Mouse (Mus musculus): Measurements from ENCODE around the gene Tbx6. TPM values are rescaled to one million over a fixed set of nuclear protein-coding genes. Genes with fewer than 3 reads are reported as not detected.

Gene Tbx6
- polyA plus RNA-seq, 1 experiment, result not detected

DNA sequence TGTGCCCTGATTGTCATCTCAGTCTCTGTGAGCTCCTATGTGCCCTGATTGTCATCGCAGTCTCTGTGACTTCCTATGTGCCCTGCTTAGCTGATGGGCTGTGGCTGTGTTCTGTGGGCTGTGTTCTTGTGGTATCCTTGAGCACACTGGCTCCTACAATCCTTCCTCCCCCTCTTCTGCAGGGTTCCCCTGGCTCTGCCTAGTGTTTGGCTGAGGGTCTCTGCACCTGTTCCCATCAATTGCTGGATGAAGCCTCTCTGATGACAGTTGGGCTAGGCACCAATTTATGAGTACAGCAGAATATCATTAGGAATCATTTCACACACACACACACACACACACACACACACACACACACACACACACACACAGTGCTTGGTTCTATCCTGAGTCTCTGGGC lies 52.0 kb downstream of the Tbx6 start:
- Histone ChIP-seq H3K27ac (replicated peaks; ENCODE audit: low read depth, low read length) (no peak overlapping the region), H3K4me1 (ENCODE audit: control insufficient read depth, insufficient read depth, insufficient read length, low read length) (no peaks in the 10 kb centered on the region), H3K4me3 (ENCODE audit: insufficient read depth, low read depth, low read length) (no peak overlapping the region)

Other genes starting within 250 kb of the Tbx6 start
- gene Eif3c, start 215.1 kb upstream of the Tbx6 start, polyA plus RNA-seq (2012; ENCODE audit: insufficient read depth, insufficient read length, missing spikeins), result 108 and 123 TPM in 2 replicates
- gene Apobr, start 196.5 kb upstream of the Tbx6 start, polyA plus RNA-seq (2012; ENCODE audit: insufficient read depth, insufficient read length, missing spikeins), result 5.8 and 12.6 TPM in 2 replicates
- gene Cln3, start 195.7 kb upstream of the Tbx6 start, polyA plus RNA-seq (2012; ENCODE audit: insufficient read depth, insufficient read length, missing spikeins), result 16.1 and 18.9 TPM in 2 replicates
- not detected in 2 replicates for gene Il27, start 186.5 kb upstream of the Tbx6 start, polyA plus RNA-seq (2012; ENCODE audit: insufficient read depth, insufficient read length, missing spikeins)
- 89.5 and 149 TPM in 2 replicates for gene Nupr1, start 150.6 kb upstream of the Tbx6 start, polyA plus RNA-seq (2012; ENCODE audit: insufficient read depth, insufficient read length, missing spikeins)
- gene Sgf29, start 132.2 kb upstream of the Tbx6 start, polyA plus RNA-seq (2012; ENCODE audit: insufficient read depth, insufficient read length, missing spikeins), result 18.3 and 20.6 TPM in 2 replicates
- gene Sult1a1, start 105.1 kb upstream of the Tbx6 start, polyA plus RNA-seq (2012; ENCODE audit: insufficient read depth, insufficient read length, missing spikeins), result 40.9 and 98.4 TPM in 2 replicates
- 40.0 and 49.0 TPM in 2 replicates for gene Bola2, start 86.1 kb upstream of the Tbx6 start, polyA plus RNA-seq (2012; ENCODE audit: insufficient read depth, insufficient read length, missing spikeins)
- 4.0 and 5.8 TPM in 2 replicates for gene Slx1b, start 85.7 kb upstream of the Tbx6 start, polyA plus RNA-seq (2012; ENCODE audit: insufficient read depth, insufficient read length, missing spikeins)
- gene Coro1a, start 73.7 kb upstream of the Tbx6 start, polyA plus RNA-seq (2012; ENCODE audit: insufficient read depth, insufficient read length, missing spikeins), result 8.5 and 10.0 TPM in 2 replicates
- gene Mapk3, start 21.9 kb upstream of the Tbx6 start, polyA plus RNA-seq (2012; ENCODE audit: insufficient read depth, insufficient read length, missing spikeins), result 68.9 and 90.6 TPM in 2 replicates
- not detected in 2 replicates for gene Gdpd3, start 15.1 kb upstream of the Tbx6 start, polyA plus RNA-seq (2012; ENCODE audit: insufficient read depth, insufficient read length, missing spikeins)
- gene Ypel3, start 4.5 kb upstream of the Tbx6 start, polyA plus RNA-seq (2012; ENCODE audit: insufficient read depth, insufficient read length, missing spikeins), result 156 and 157 TPM in 2 replicates
- gene Ppp4c, start 11.0 kb downstream of the Tbx6 start, polyA plus RNA-seq (2012; ENCODE audit: insufficient read depth, insufficient read length, missing spikeins), result 46.4 and 53.3 TPM in 2 replicates
- gene Fam57b, start 16.2 kb downstream of the Tbx6 start, polyA plus RNA-seq (2012; ENCODE audit: insufficient read depth, insufficient read length, missing spikeins), result 50.7 and 63.7 TPM in 2 replicates
- not detected in 2 replicates for gene 4930451I11Rik, start 50.2 kb downstream of the Tbx6 start, polyA plus RNA-seq (2012; ENCODE audit: insufficient read depth, insufficient read length, missing spikeins)
- not detected in 2 replicates for gene Doc2a, start 65.9 kb downstream of the Tbx6 start, polyA plus RNA-seq (2012; ENCODE audit: insufficient read depth, insufficient read length, missing spikeins)
- gene Hirip3, start 80.5 kb downstream of the Tbx6 start, polyA plus RNA-seq (2012; ENCODE audit: insufficient read depth, insufficient read length, missing spikeins), result 6.1 and 7.4 TPM in 2 replicates
- gene Ino80e, start 80.9 kb downstream of the Tbx6 start, polyA plus RNA-seq (2012; ENCODE audit: insufficient read depth, insufficient read length, missing spikeins), result 16.4 and 27.1 TPM in 2 replicates
- 17.6 and 22.7 TPM in 2 replicates for gene Taok2, start 103.2 kb downstream of the Tbx6 start, polyA plus RNA-seq (2012; ENCODE audit: insufficient read depth, insufficient read length, missing spikeins)
- 41.9 and 45.2 TPM in 2 replicates for gene Tmem219, start 141.4 kb downstream of the Tbx6 start, polyA plus RNA-seq (2012; ENCODE audit: insufficient read depth, insufficient read length, missing spikeins)
- gene Kctd13, start 147.4 kb downstream of the Tbx6 start, polyA plus RNA-seq (2012; ENCODE audit: insufficient read depth, insufficient read length, missing spikeins), result 8.8 and 10.9 TPM in 2 replicates
- gene Asphd1, start 168.1 kb downstream of the Tbx6 start, polyA plus RNA-seq (2012; ENCODE audit: insufficient read depth, insufficient read length, missing spikeins), result not detected in 2 replicates
- 0.71 and 0.75 TPM in 2 replicates for gene Sez6l2, start 169.1 kb downstream of the Tbx6 start, polyA plus RNA-seq (2012; ENCODE audit: insufficient read depth, insufficient read length, missing spikeins)
- gene Cdipt, start 194.4 kb downstream of the Tbx6 start, polyA plus RNA-seq (2012; ENCODE audit: insufficient read depth, insufficient read length, missing spikeins), result 33.4 and 41.3 TPM in 2 replicates
- 2.0 and 2.3 TPM in 2 replicates for gene Cdiptos, start 194.6 kb downstream of the Tbx6 start, polyA plus RNA-seq (2012; ENCODE audit: insufficient read depth, insufficient read length, missing spikeins)
- 27.9 and 52.7 TPM in 2 replicates for gene Mvp, start 233.1 kb downstream of the Tbx6 start, polyA plus RNA-seq (2012; ENCODE audit: insufficient read depth, insufficient read length, missing spikeins)
- gene Pagr1b, start 235.0 kb downstream of the Tbx6 start, polyA plus RNA-seq (2012; ENCODE audit: insufficient read depth, insufficient read length, missing spikeins), result 14.1 TPM in 1 of 2 replicates, not detected in the other
- 5.9 and 26.0 TPM in 2 replicates for gene Pagr1a, start 235.9 kb downstream of the Tbx6 start, polyA plus RNA-seq (2012; ENCODE audit: insufficient read depth, insufficient read length, missing spikeins)
- gene Gm42742, start 239.6 kb downstream of the Tbx6 start, polyA plus RNA-seq (2012; ENCODE audit: insufficient read depth, insufficient read length, missing spikeins), result 12.4 TPM in 1 of 2 replicates, not detected in the other
- 0.55 and 0.58 TPM in 2 replicates for gene Prrt2, start 239.7 kb downstream of the Tbx6 start, polyA plus RNA-seq (2012; ENCODE audit: insufficient read depth, insufficient read length, missing spikeins)
- gene Maz, start 245.6 kb downstream of the Tbx6 start, polyA plus RNA-seq (2012; ENCODE audit: insufficient read depth, insufficient read length, missing spikeins), result 23.3 and 33.6 TPM in 2 replicates